Mouse (Mus musculus): ENCODE measurements around the gene Adam12. TPM values are rescaled to one million over a fixed set of nuclear protein-coding genes. Genes with fewer than 3 reads are reported as not detected.

Adam12 gene
- polyA plus RNA-seq, 1 experiment = 2.1 TPM

GRCm38 (mm10) chr7:133963501-133963900 lies 268.4 kb downstream of the Adam12 start:
- H3K4me1 ChIP-seq (ENCODE audit: control insufficient read depth, insufficient read depth, low read length) = no peaks in the 10 kb centered on the region
- H3K4me3 ChIP-seq (ENCODE audit: insufficient read depth, low read length) = no peak overlapping the region
- no peak overlapping the region for H3K27ac ChIP-seq (ENCODE audit: insufficient read depth, low read length)
- no peak for TF ChIP-seq CTCF (IDR thresholded peaks at IDR 0.05; ENCODE audit: extremely low read depth, insufficient read depth, low read length)
- TF ChIP-seq POLR2A (IDR thresholded peaks at IDR 0.05; ENCODE audit: extremely low read depth, insufficient read depth, low read length) = no peak

- no peak overlapping the region for H3K27ac ChIP-seq (ENCODE audit: insufficient read depth, low read length)
- H3K4me1 ChIP-seq (ENCODE audit: control insufficient read depth, insufficient read depth, low read length) = no peaks in the 10 kb centered on the region
- H3K4me3 ChIP-seq (ENCODE audit: insufficient read depth, low read length) = no peak overlapping the region
- no peak for TF ChIP-seq POLR2A (IDR thresholded peaks at IDR 0.05; ENCODE audit: extremely low read depth, insufficient read depth, low read length)
- peak; percentile 62 for TF ChIP-seq CTCF (IDR thresholded peaks at IDR 0.05; ENCODE audit: extremely low read depth, insufficient read depth, low read length)
Measured at GRCm38 (mm10) chr7:133959200-133959599, 272.7 kb downstream of the Adam12 start.

GRCm38 (mm10) chr7:133957873-133958272 lies 274.1 kb downstream of the Adam12 start:
- no peak overlapping the region for H3K4me3 ChIP-seq (ENCODE audit: insufficient read depth, low read length)
- no peak for TF ChIP-seq CTCF (IDR thresholded peaks at IDR 0.05; ENCODE audit: extremely low read depth, insufficient read depth, low read length)
- no peak for TF ChIP-seq POLR2A (IDR thresholded peaks at IDR 0.05; ENCODE audit: extremely low read depth, insufficient read depth, low read length)
- H3K4me1 ChIP-seq (ENCODE audit: control insufficient read depth, insufficient read depth, low read length) = no peaks in the 10 kb centered on the region
- H3K27ac ChIP-seq (ENCODE audit: insufficient read depth, low read length) = no peak overlapping the region

GRCm38 (mm10) chr7:133954111-133955091 lies 277.5 kb downstream of the Adam12 start:
- H3K4me1 ChIP-seq (ENCODE audit: control insufficient read depth, insufficient read depth, low read length) = no peaks in the 10 kb centered on the region
- H3K4me3 ChIP-seq (ENCODE audit: insufficient read depth, low read length) = no peak overlapping the region
- TF ChIP-seq POLR2A (IDR thresholded peaks at IDR 0.05; ENCODE audit: extremely low read depth, insufficient read depth, low read length) = no peak
- TF ChIP-seq CTCF (IDR thresholded peaks at IDR 0.05; ENCODE audit: extremely low read depth, insufficient read depth, low read length) = no peak
- no peak overlapping the region for H3K27ac ChIP-seq (ENCODE audit: insufficient read depth, low read length)

GRCm38 (mm10) chr7:133951777-133952545 lies 280.0 kb downstream of the Adam12 start:
- no peak overlapping the region for H3K4me3 ChIP-seq (ENCODE audit: insufficient read depth, low read length)

GRCm38 (mm10) chr7:133947360-133947759 lies 284.6 kb downstream of the Adam12 start:
- TF ChIP-seq POLR2A (IDR thresholded peaks at IDR 0.05; ENCODE audit: extremely low read depth, insufficient read depth, low read length) (no peak), CTCF (IDR thresholded peaks at IDR 0.05; ENCODE audit: extremely low read depth, insufficient read depth, low read length) (no peak)
- no peak overlapping the region for H3K4me3 ChIP-seq (ENCODE audit: insufficient read depth, low read length)
- no peak overlapping the region for H3K27ac ChIP-seq (ENCODE audit: insufficient read depth, low read length)
- no peaks in the 10 kb centered on the region for H3K4me1 ChIP-seq (ENCODE audit: control insufficient read depth, insufficient read depth, low read length)

More at GRCm38 (mm10) chr7:133951777-133952545, 280.0 kb downstream of the Adam12 start:
- no peak overlapping the region for H3K27ac ChIP-seq (ENCODE audit: insufficient read depth, low read length)
- TF ChIP-seq POLR2A (IDR thresholded peaks at IDR 0.05; ENCODE audit: extremely low read depth, insufficient read depth, low read length) (no peak), CTCF (IDR thresholded peaks at IDR 0.05; ENCODE audit: extremely low read depth, insufficient read depth, low read length) (no peak)
- no peaks in the 10 kb centered on the region for H3K4me1 ChIP-seq (ENCODE audit: control insufficient read depth, insufficient read depth, low read length)

GRCm38 (mm10) chr7:133946757-133947345 lies 285.1 kb downstream of the Adam12 start:
- H3K4me1 ChIP-seq (ENCODE audit: control insufficient read depth, insufficient read depth, low read length) = no peaks in the 10 kb centered on the region
- no peak overlapping the region for H3K27ac ChIP-seq (ENCODE audit: insufficient read depth, low read length)
- no peak overlapping the region for H3K4me3 ChIP-seq (ENCODE audit: insufficient read depth, low read length)
- TF ChIP-seq POLR2A (IDR thresholded peaks at IDR 0.05; ENCODE audit: extremely low read depth, insufficient read depth, low read length) (no peak), CTCF (IDR thresholded peaks at IDR 0.05; ENCODE audit: extremely low read depth, insufficient read depth, low read length) (no peak)

- TF ChIP-seq POLR2A (IDR thresholded peaks at IDR 0.05; ENCODE audit: extremely low read depth, insufficient read depth, low read length) = no peak
- TF ChIP-seq CTCF (IDR thresholded peaks at IDR 0.05; ENCODE audit: extremely low read depth, insufficient read depth, low read length) = no peak
- Histone ChIP-seq H3K27ac (ENCODE audit: insufficient read depth, low read length) (no peak overlapping the region), H3K4me3 (ENCODE audit: insufficient read depth, low read length) (no peak overlapping the region), H3K4me1 (ENCODE audit: control insufficient read depth, insufficient read depth, low read length) (no peaks in the 10 kb centered on the region)
Measured at GRCm38 (mm10) chr7:133946113-133946512, 285.8 kb downstream of the Adam12 start.

GRCm38 (mm10) chr7:133940405-133940804 lies 291.5 kb downstream of the Adam12 start:
- Histone ChIP-seq H3K4me3 (ENCODE audit: insufficient read depth, low read length) (no peak overlapping the region), H3K27ac (ENCODE audit: insufficient read depth, low read length) (no peak overlapping the region), H3K4me1 (ENCODE audit: control insufficient read depth, insufficient read depth, low read length) (no peaks in the 10 kb centered on the region)
- TF ChIP-seq CTCF (IDR thresholded peaks at IDR 0.05; ENCODE audit: extremely low read depth, insufficient read depth, low read length) (no peak), POLR2A (IDR thresholded peaks at IDR 0.05; ENCODE audit: extremely low read depth, insufficient read depth, low read length) (no peak)

Measured in cortical plate, adult 2 months (tissue).